Mouse (Mus musculus) megakaryocyte, embryonic 14.5 days (primary cell): ENCODE results near the gene Chd4.

ENCODE experiments used
- FLI1 ChIP-seq: IDR thresholded peaks from 2 replicates; pipeline ENCODE4 v1.6.1; 2012; ENCODE audit warnings: low read length, inconsistent platforms, mixed read lengths
- GATA1 ChIP-seq: IDR thresholded peaks from 3 replicates; pipeline ENCODE4 v1.6.1; 2012; ENCODE audit warnings: mixed read lengths, low read length, inconsistent platforms, borderline replicate concordance

GRCm38 (mm10) chr6:125148926-125149568, 53.3 kb downstream of the Chd4 start:
- TF ChIP-seq GATA1 (no peak), FLI1 (no peak)
